8 mouse cellular contexts compared by ENCODE assay signal in genomic region chr5:57717238-57717905, GRCm38 (mm10). TPM values are rescaled to one million over a fixed set of nuclear protein-coding genes. Genes with fewer than 3 reads are reported as not detected.
DNase-seq lines count a peak whose midpoint lies in the region; ATAC-seq lines count a peak whose summit lies in the region.

No protein-coding gene starts in this region.

- H3K4me3 ChIP-seq in hindbrain, embryonic 16.5 days (ENCODE audit: low read length) = peak overlapping the region; percentile 85

- H3K9ac ChIP-seq in hindbrain, embryonic 16.5 days (ENCODE audit: low read depth, low read length) = peak overlapping the region; percentile 88

- peak overlapping the region; percentile 91 for H3K27ac ChIP-seq in hindbrain, embryonic 16.5 days (ENCODE audit: low read depth, low read length)

- WGBS in hindbrain, embryonic 16.5 days = under 1% methylated on average over 53 of the region's 53 CpGs

- H3K4me1 ChIP-seq in hindbrain, embryonic 16.5 days (ENCODE audit: control insufficient read depth, insufficient read depth, low read depth, low read length) = peaks cover 3% of the 10 kb centered on the region; the same call in 1 of the 2 replicates

- H3K27me3 ChIP-seq in hindbrain, embryonic 16.5 days (replicated peaks; ENCODE audit: control insufficient read depth, insufficient read depth, low read length) = no peaks in the 10 kb centered on the region

- DNase-seq in ZHBTc4 (ENCODE audit: low read depth, low spot score) (peak; percentile 73), MN1 (ENCODE audit: low spot score) (no peak)
- DNase-seq in cerebellum, postnatal 14 days = peak; percentile 64 to 73
- peak; percentile 26 for DNase-seq in gastrocnemius, adult 18-20 months (ENCODE audit: low spot score)
- DNase-seq in left cerebral cortex, postnatal 25 days (ENCODE audit: low spot score in 2 of 2) = peak; percentile 68 to 72
- peak; percentile 70 for DNase-seq in right cerebral cortex, postnatal 4 days

- H3K9me3 ChIP-seq in hindbrain, embryonic 16.5 days (ENCODE audit: control insufficient read depth, low read length) = no peaks in the 10 kb centered on the region

- peak overlapping the region; percentile 77 for H3K4me2 ChIP-seq in hindbrain, embryonic 16.5 days (ENCODE audit: low read length)

- intact Hi-C loops in left cerebral cortex, postnatal 25 days (cut with DNase I) = loop anchor here (5.0 to 10.0 kb wide), 8 partner anchors 105 to 1020 kb away; no protein-coding TSS in a partner anchor

- ATAC-seq in hindbrain, embryonic 16.5 days = peak; percentile 10; the same call in 1 of the 2 replicates
- peak; percentile 20 for ATAC-seq in megakaryocyte-erythroid progenitor cell, adult 5-6 weeks (replicated peaks; ENCODE audit: low FRiP score, low TSS enrichment, poor library complexity, severe bottlenecking)

- no peaks in the 10 kb centered on the region for H3K36me3 ChIP-seq in hindbrain, embryonic 16.5 days (ENCODE audit: control insufficient read depth, insufficient read depth, low read length)

RNA-seq across cellular contexts. Expression of gene Pcdh7, which starts 0.4 kb away (rescaled TPM):
- 1 to 10 TPM; 2.5 to 3.7 TPM for total RNA-seq in gastrocnemius, adult 18-20 months (2021)
- 23.2 and 28.9 TPM in 2 replicates for polyA plus RNA-seq in hindbrain, embryonic 16.5 days (2015; fragmentation: Nextera tagmentation; extraction: Ambion mirVana)
- 100 to 1,000 TPM; 140 to 158 TPM for total RNA-seq in left cerebral cortex, postnatal 25 days (2021)
- 5.7 and 10.0 TPM in 2 replicates for total RNA-seq in megakaryocyte-erythroid progenitor cell, adult 5-6 weeks (2014; fragmentation: Nextera tagmentation)
- 8.5 and 12.4 TPM in 2 replicates for total RNA-seq in megakaryocyte-erythroid progenitor cell, adult 5-6 weeks (2017)

Comparison
In these comparisons a context has a peak if more than half of its experiments do, and no peak if none do; other contexts are left out.
1. RNA of gene Pcdh7, which starts 0.4 kb away (total RNA-seq): 140 to 158 TPM in left cerebral cortex, postnatal 25 days; 5.7 to 12.4 TPM in megakaryocyte-erythroid progenitor cell, adult 5-6 weeks and 2.5 to 3.7 TPM in gastrocnemius, adult 18-20 months; every median in the first group is over 10 times any median in the second.